Mouse (Mus musculus) intestine, postnatal 0 days (tissue): ENCODE results near the gene Antxr2. TPM values are rescaled to one million over a fixed set of nuclear protein-coding genes. Genes with fewer than 3 reads are reported as not detected.
A peak's percentile ranks its signal among the peaks of the same experiment; 100 is the strongest.

Experiments used
- ATAC-seq: fragments of 200-750 bp; cut with Nextera tagmentation; 2 replicates; pipeline ENCODE4 v1.8.0; 2017; ENCODE audit warnings: mild to moderate bottlenecking, moderate TSS enrichment, moderate library complexity
- H3K27ac ChIP-seq: fragments of 300-500 bp; sonication (generic); 2 replicates; pipeline ENCODE4 v1.5.1; 2014; ENCODE audit warnings: mild to moderate bottlenecking, low read depth, low read length, moderate library complexity
- H3K27me3 ChIP-seq: fragments of 300-500 bp; sonication (generic); replicated peaks from 2 replicates; pipeline ENCODE4 v1.6.1; 2014; ENCODE audit warnings: low read length, mixed read lengths; ENCODE audit not compliant: control insufficient read depth, insufficient read depth
- H3K36me3 ChIP-seq: fragments of 300-500 bp; sonication (generic); 2 replicates; pipeline ENCODE4 v1.6.1; 2014; ENCODE audit warnings: mild to moderate bottlenecking, moderate library complexity; ENCODE audit not compliant: control insufficient read depth, insufficient read depth
- H3K4me1 ChIP-seq: fragments of 300-500 bp; sonication (generic); replicated peaks from 2 replicates; pipeline ENCODE4 v1.6.1; 2014; ENCODE audit warnings: antibody characterized with exemption, low read length, mixed read lengths; ENCODE audit not compliant: control insufficient read depth, insufficient read depth
- H3K4me2 ChIP-seq: fragments of 300-500 bp; sonication (generic); replicated peaks from 2 replicates; pipeline ENCODE4 v1.6.1; 2014; ENCODE audit warnings: low read depth, mild to moderate bottlenecking, moderate library complexity
- H3K4me3 ChIP-seq: fragments of 300-500 bp; sonication (generic); 2 replicates; pipeline ENCODE4 v1.5.1; 2014; ENCODE audit warnings: low read depth, low read length
- H3K9ac ChIP-seq: fragments of 300-500 bp; sonication (generic); 2 replicates; pipeline ENCODE4 v1.6.1; 2014; ENCODE audit warnings: mild to moderate bottlenecking, low read depth, low read length
- H3K9me3 ChIP-seq: fragments of 300-500 bp; sonication (generic); 2 replicates; pipeline ENCODE4 v1.6.1; 2016; ENCODE audit warnings: mixed run types; ENCODE audit not compliant: control insufficient read depth
- CTCF ChIP-seq: sonication (generic); IDR thresholded peaks from 2 replicates; pipeline ENCODE4 v1.5.1; 2016; ENCODE audit warnings: low read depth, mild to moderate bottlenecking, control low read depth, antibody characterized with exemption, moderate library complexity
- WGBS: fragments of 180-500 bp; shearing (Covaris S2); extraction: QIAGEN DNeasy Blood & Tissue Kit; methylation state at CpG from one replicate; pipeline ENCODE4 v1.1.7; 2014; 5-methylcytosine and 5-hydroxymethylcytosine counted together
- polyA plus RNA-seq: library from polyadenylated mRNA; unstranded; fragments of >200 nt; fragmentation: Nextera tagmentation; extraction: Ambion mirVana; gene quantifications from 2 replicates; pipeline ENCODE4 v1.2.1, GENCODE M21; 2015

Antxr2 gene
- 17.5 and 18.3 TPM in 2 replicates for polyA plus RNA-seq

- ATAC-seq, result peak; percentile 44
- 0 out of 2 replicates have a peak, but pooled peaks cover 8% of the 10 kb centered on the region for H3K4me1 ChIP-seq
Measured at GRCm38 (mm10) chr5:98030902-98031641, at the start of gene Antxr2. Antxr2 (minus strand) TSS chr5:98031043.

GRCm38 (mm10) chr5:98076612-98077011 is 45.8 kb upstream of the Antxr2 start:
- Histone ChIP-seq H3K4me2 (no peak overlapping the region), H3K4me1 (no peaks in the 10 kb centered on the region), H3K27ac (no peak overlapping the region), H3K36me3 (no peaks in the 10 kb centered on the region), H3K9ac (no peak overlapping the region), H3K9me3 (no peaks in the 10 kb centered on the region), H3K27me3 (no peaks in the 10 kb centered on the region), H3K4me3 (no peak overlapping the region)
- 27% methylated on average over 3 of the region's 3 CpGs for WGBS
- ATAC-seq, result no peak
- no peak for TF ChIP-seq CTCF

More at GRCm38 (mm10) chr5:98030902-98031641, at the start of gene Antxr2:
- H3K9ac ChIP-seq, result peak within 1 kb of the TSS; percentile 71
- no peaks in the 10 kb centered on the region for H3K27me3 ChIP-seq
- TF ChIP-seq CTCF, result no peak
- H3K27ac ChIP-seq, result peak within 1 kb of the TSS; percentile 88
- no peaks in the 10 kb centered on the region for H3K9me3 ChIP-seq
- 3% methylated on average over 58 of the region's 58 CpGs for WGBS
- peaks cover 6% of the 10 kb centered on the region; the same call in 1 of the 2 replicates for H3K36me3 ChIP-seq
- peak within 1 kb of the TSS; percentile 70 for H3K4me3 ChIP-seq
- H3K4me2 ChIP-seq, result peak within 1 kb of the TSS; percentile 83

- Histone ChIP-seq H3K4me2 (no peak overlapping the region), H3K27ac (no peak overlapping the region), H3K9me3 (no peaks in the 10 kb centered on the region), H3K36me3 (no peaks in the 10 kb centered on the region), H3K4me3 (no peak overlapping the region), H3K4me1 (no peaks in the 10 kb centered on the region), H3K27me3 (no peaks in the 10 kb centered on the region), H3K9ac (no peak overlapping the region)
- no peak for TF ChIP-seq CTCF
- 56% methylated on average over 4 of the region's 4 CpGs for WGBS
- no peak for ATAC-seq
Measured at GRCm38 (mm10) chr5:98069191-98069590, 38.3 kb upstream of the Antxr2 start.

- WGBS, result 93% methylated on average over 6 of the region's 6 CpGs
- no peaks in the 10 kb centered on the region for H3K36me3 ChIP-seq
- no peak for ATAC-seq
- H3K4me3 ChIP-seq, result no peak overlapping the region
- H3K4me1 ChIP-seq, result no peaks in the 10 kb centered on the region
- no peak overlapping the region for H3K9ac ChIP-seq
- TF ChIP-seq CTCF, result no peak
- no peak overlapping the region for H3K4me2 ChIP-seq
- H3K27ac ChIP-seq, result no peak overlapping the region
- no peaks in the 10 kb centered on the region for H3K9me3 ChIP-seq
- H3K27me3 ChIP-seq, result no peaks in the 10 kb centered on the region
Measured at GRCm38 (mm10) chr5:98055275-98055674, 24.4 kb upstream of the Antxr2 start.

- Histone ChIP-seq H3K4me2 (no peak overlapping the region), H3K4me3 (no peak overlapping the region), H3K9ac (no peak overlapping the region), H3K9me3 (no peaks in the 10 kb centered on the region), H3K27me3 (no peaks in the 10 kb centered on the region), H3K4me1 (no peaks in the 10 kb centered on the region), H3K36me3 (no peaks in the 10 kb centered on the region), H3K27ac (no peak overlapping the region)
- 80% methylated on average over 1 of the region's 1 CpGs for WGBS
- ATAC-seq, result no peak
- TF ChIP-seq CTCF, result no peak
Measured at GRCm38 (mm10) chr5:98054834-98055233, 24.0 kb upstream of the Antxr2 start.

GRCm38 (mm10) chr5:98034928-98035327 is 4.1 kb upstream of the Antxr2 start:
- TF ChIP-seq CTCF, result no peak
- Histone ChIP-seq H3K36me3 (no peaks in the 10 kb centered on the region), H3K9ac (no peak overlapping the region), H3K27me3 (no peaks in the 10 kb centered on the region), H3K9me3 (no peaks in the 10 kb centered on the region), H3K4me2 (no peak overlapping the region), H3K4me3 (no peak overlapping the region), H3K27ac (no peak overlapping the region), H3K4me1 (no peaks in the 10 kb centered on the region)
- ATAC-seq, result no peak
- WGBS, result 53% methylated on average over 2 of the region's 2 CpGs
